Mouse (Mus musculus): ENCODE data around the gene Hectd1.

- no peak for TF ChIP-seq CTCF (conservative IDR thresholded peaks at IDR 0.05; ENCODE audit: low read length)
- no peak for TF ChIP-seq POU5F1 (IDR thresholded peaks at IDR 0.05; ENCODE audit: borderline replicate concordance, low read length)
- peak; percentile 49; the same call in 1 of the 2 replicates for TF ChIP-seq NANOG (IDR thresholded peaks at IDR 0.05; ENCODE audit: borderline replicate concordance, low read length)
These were observed 92.5 kb downstream of the Hectd1 start for GRCm38 (mm10) chr12:51736807-51737206.

Data from E14TG2a.4 (cell line).